Mouse (Mus musculus) myocyte (in vitro differentiated cells): ENCODE results near the gene Map3k12.

ENCODE experiments used
- CEBPB ChIP-seq: IDR thresholded peaks from 2 replicates; pipeline ENCODE4 v1.6.1; 2011; ENCODE audit warnings: mild to moderate bottlenecking, moderate library complexity; ENCODE audit not compliant: poor library complexity, insufficient read depth, severe bottlenecking
- E2F4 ChIP-seq: IDR thresholded peaks from one replicate; pipeline ENCODE4 v1.6.1; 2011; ENCODE audit warnings: mild to moderate bottlenecking, control low read depth, moderate library complexity; ENCODE audit not compliant: insufficient read depth
- MAX ChIP-seq: IDR thresholded peaks from one replicate; pipeline ENCODE4 v1.6.1; 2011; ENCODE audit warnings: low read depth, mild to moderate bottlenecking, control low read depth
- MYOG ChIP-seq, 3 experiments: IDR thresholded peaks; one replicate each; pipeline ENCODE4 v1.6.1; 2011; ENCODE audit warnings: control low read depth in 2 of 3, low read depth in 2 of 3, mild to moderate bottlenecking in 2 of 3; ENCODE audit not compliant: insufficient read length in 2 of 3, control insufficient read depth in 1 of 3, insufficient read depth in 1 of 3
- POLR2A ChIP-seq: IDR thresholded peaks from one replicate; pipeline ENCODE4 v1.6.1; 2011; ENCODE audit warnings: low read depth, mild to moderate bottlenecking, control low read depth, moderate library complexity; ENCODE audit not compliant: insufficient read length
- POLR2AphosphoS2 ChIP-seq: IDR thresholded peaks from one replicate; pipeline ENCODE4 v1.6.1; 2011; ENCODE audit warnings: low read depth, control low read depth; ENCODE audit not compliant: insufficient read length
- REST ChIP-seq: IDR thresholded peaks from one replicate; pipeline ENCODE4 v1.6.1; 2011; ENCODE audit warnings: mild to moderate bottlenecking, control low read depth, moderate library complexity; ENCODE audit not compliant: insufficient read depth, insufficient read length
- TCF12 ChIP-seq: IDR thresholded peaks from one replicate; pipeline ENCODE4 v1.6.1; 2011; ENCODE audit warnings: mild to moderate bottlenecking, control low read depth; ENCODE audit not compliant: poor library complexity, insufficient read depth, severe bottlenecking
- USF1 ChIP-seq: IDR thresholded peaks from one replicate; pipeline ENCODE4 v1.6.1; 2011; ENCODE audit warnings: low read depth, mild to moderate bottlenecking, control low read depth, moderate library complexity

- TF ChIP-seq CEBPB: no peak
- no peak for TF ChIP-seq POLR2A
- no peak for TF ChIP-seq MYOG (IDR thresholded peaks at IDR 0.05; ENCODE audit: control insufficient read depth in 1 of 3, insufficient read depth in 1 of 3, insufficient read length in 2 of 3, low read depth in 2 of 3)
- TF ChIP-seq MAX: no peak
- no peak for TF ChIP-seq TCF12
- no peak for TF ChIP-seq E2F4
- no peak for TF ChIP-seq USF1
- no peak for TF ChIP-seq POLR2AphosphoS2
- TF ChIP-seq REST: no peak
These were observed 42.3 kb downstream of the Map3k12 start for GRCm38 (mm10) chr15:102474520-102474919.
